Mouse (Mus musculus): ENCODE data around the gene Hspb1.

The Hspb1 gene

GRCm38 (mm10) chr5:135884641-135885040 is 3.1 kb upstream of the Hspb1 start:
- DNase-seq (ENCODE audit: low read depth, low spot score): no peak

GRCm38 (mm10) chr5:135888405-135889215 is 891 bp downstream of the Hspb1 start:
- DNase-seq (ENCODE audit: low read depth, low spot score): no peak

GRCm38 (mm10) chr5:135890323-135890722 is 2.6 kb downstream of the Hspb1 start:
- no peak for DNase-seq (ENCODE audit: low read depth, low spot score)

DNA sequence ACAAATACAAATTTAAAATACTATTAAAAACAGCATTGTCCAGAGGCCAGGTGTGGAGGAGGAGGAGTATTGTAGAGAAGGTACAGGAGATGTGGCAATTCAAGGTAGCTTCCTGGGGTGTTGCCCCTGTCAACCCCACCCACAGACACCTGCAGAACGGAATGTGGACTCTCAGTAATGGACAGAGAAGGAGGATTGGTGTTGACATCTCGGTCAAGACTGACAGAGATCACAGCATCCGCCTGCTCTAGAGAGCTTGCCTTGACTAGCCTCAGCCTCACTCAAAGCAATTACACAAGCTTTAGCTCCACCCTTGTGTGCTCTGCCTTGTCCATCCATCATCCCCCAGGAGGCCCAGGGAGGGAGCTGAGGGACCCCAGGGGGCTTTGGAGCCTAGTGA is 3.2 kb downstream of the Hspb1 start:
- DNase-seq (ENCODE audit: low read depth, low spot score): no peak

- no peak for DNase-seq (ENCODE audit: low read depth, low spot score)
Observed at GRCm38 (mm10) chr5:135892589-135893351, 5.1 kb downstream of the Hspb1 start.

DNA sequence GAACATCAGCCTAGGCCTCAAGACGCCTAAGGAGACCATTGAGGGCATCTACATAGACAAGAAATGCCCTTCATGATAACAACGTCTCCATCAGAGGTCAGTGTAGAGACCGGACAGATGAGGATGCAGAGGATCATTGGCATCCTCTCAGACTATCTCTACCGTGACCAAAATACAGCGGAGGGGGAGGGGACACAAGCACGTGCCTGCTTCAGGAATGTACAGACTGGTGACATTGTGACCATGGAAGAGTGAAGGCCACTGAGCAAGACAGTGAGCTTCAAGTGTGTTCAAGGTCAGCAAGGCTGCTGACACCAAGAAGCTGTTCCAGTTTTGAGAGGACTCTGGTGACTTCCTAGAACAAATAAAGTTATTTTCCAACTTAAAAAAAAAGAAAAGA is 7.2 kb downstream of the Hspb1 start:
- no peak for DNase-seq (ENCODE audit: low read depth, low spot score)

DNA sequence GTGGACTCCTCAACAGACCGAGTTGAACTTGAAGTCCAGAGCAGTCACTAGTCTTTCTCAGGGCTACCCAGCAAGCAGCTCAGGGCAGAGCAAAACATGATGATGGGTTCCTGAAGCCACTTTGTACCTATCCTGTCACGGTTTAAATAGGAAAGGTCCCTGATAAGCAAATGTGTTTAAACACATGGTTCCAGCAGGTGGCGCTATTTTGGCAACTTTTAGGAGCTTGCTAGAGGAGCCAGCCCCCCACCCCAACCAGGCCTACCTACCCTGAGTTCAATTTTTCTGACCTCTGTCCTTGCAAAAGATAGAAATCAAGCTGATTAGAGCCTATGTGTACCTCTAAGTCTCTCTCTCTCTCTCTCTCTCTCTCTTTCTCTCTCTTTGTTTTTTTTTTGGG is 10.3 kb downstream of the Hspb1 start:
- peak; percentile 90 for DNase-seq (ENCODE audit: low read depth, low spot score)

DNA sequence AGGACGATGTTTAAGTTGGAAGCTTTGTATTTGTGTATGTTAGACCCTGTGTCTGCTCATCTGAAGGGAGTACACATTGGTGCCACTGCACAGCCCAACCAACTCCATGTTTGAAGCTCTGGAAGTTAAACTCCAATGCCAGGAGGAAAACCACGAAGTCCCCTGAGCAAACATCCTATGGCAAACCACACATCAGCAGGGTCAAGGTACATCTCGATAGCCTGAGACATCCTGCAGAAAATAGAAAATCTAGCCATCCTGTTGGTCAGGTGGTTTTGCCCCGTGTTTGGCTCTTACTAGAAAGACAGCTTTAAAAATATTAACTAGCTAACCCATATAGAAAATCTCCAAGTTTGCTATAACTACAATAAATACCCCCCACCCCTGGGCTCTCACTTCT is 11.3 kb downstream of the Hspb1 start:
- DNase-seq (ENCODE audit: low read depth, low spot score): no peak

DNA sequence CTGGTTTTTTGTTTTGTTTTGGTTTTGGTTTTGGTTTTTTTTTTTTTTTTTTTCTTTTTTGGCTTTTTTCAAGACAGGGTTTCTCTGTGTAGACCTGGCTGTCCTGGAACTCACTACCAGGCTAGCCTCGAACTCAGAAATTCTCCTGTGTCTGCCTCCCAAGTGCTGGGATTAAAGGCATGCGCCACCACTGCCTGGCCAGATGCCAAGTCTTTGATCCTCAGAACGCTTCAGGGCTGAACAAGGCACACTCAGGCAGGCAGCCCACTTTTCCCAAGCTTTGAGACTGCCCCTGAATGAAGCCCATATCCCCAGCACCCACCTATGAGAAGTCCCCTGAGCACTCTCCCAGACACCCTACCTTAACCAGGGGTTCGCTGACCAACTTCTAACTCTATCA is 12.1 kb downstream of the Hspb1 start:
- no peak for DNase-seq (ENCODE audit: low read depth, low spot score)

- peak; percentile 50 for DNase-seq (ENCODE audit: low read depth, low spot score)
Observed at GRCm38 (mm10) chr5:135900701-135901100, 13.0 kb downstream of the Hspb1 start.

GRCm38 (mm10) chr5:135901354-135902095 is 13.8 kb downstream of the Hspb1 start:
- no peak for DNase-seq (ENCODE audit: low read depth, low spot score)

DNA sequence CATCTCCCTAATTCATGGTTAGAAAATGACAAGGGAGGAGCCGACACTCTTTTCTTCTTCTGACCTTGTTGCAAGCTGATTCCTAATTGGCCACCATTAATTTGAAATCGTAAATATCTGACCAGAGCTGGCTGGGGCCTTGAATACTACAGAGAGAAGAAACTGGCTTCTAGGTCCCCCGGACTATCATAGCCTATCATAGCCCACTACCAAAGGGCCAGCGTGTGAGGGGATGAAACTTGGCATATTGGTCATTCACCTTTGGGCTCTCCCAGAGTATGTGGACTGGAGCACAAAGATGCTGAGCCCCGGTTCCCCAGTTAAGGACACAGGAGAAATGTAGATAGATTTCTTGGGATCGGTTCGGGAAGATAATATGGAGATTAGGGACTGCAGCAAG is 15.3 kb downstream of the Hspb1 start:
- DNase-seq (ENCODE audit: low read depth, low spot score): no peak

GRCm38 (mm10) chr5:135903551-135904151 is 15.9 kb downstream of the Hspb1 start:
- peak; percentile 99 for DNase-seq (ENCODE audit: low read depth, low spot score)

GRCm38 (mm10) chr5:135904259-135904658 is 16.5 kb downstream of the Hspb1 start:
- peak; percentile 54 for DNase-seq (ENCODE audit: low read depth, low spot score)

DNA sequence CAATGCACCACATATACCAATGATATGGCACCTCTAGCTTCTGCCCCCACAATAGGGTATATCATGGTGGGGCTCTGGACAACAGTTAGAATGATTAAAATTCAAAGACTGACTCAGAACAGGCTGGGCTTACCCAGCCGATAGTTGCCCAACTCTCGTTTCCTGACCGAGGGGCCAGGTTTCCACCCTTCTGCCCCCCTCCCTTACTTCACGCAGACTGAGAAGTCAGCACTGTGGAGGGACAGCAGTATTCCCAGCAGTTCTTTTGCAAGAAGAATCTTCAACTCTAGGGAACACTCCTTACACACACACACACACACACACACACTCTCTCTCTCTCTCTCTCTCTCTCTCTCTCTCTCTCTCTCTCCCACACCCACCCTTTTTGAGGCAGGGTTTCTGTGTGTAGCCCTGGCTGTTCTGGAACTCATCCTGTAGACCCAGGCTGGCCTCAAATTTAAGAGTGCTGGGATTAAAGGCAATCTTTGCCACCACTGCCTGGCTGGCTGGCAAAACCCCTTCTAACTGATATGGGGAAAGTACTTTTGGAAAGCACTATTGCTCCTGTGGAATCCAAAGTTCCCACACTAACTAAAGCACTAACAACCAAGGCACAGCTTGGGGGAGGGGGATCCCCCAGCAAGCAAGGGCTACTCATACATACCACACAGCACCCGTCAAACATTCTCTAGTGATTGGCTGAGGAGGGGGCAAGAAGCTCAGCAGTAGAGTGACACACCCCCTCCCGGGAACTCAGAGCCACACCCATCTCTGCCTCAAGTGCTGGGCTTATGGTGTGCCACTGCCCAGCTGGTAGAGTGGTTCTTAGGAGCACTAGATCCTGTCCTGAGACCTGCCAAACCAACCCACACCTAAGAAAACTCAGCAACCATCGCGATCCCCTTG is 17.9 kb downstream of the Hspb1 start:
- no peak for DNase-seq (ENCODE audit: low read depth, low spot score)

DNA sequence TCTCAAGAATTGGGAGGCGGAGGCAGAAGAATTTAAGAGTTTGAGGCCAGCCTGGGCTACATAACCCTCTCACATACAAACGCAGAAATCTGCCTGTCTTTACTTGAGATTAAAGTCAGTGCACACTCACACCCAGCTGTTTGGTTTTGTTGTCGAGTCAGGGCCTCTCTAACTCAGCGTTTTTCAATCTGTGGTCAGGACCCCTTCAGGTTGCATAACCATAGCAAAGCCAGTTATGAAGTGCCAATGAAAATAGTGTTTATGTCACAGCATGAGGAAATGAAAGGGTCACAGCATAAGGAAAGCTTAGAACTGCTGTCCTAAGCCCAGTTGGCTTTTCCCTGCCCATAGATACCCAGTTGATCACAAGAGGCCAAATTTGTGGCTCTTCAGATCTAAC is 19.1 kb downstream of the Hspb1 start:
- DNase-seq (ENCODE audit: low read depth, low spot score): no peak

DNA sequence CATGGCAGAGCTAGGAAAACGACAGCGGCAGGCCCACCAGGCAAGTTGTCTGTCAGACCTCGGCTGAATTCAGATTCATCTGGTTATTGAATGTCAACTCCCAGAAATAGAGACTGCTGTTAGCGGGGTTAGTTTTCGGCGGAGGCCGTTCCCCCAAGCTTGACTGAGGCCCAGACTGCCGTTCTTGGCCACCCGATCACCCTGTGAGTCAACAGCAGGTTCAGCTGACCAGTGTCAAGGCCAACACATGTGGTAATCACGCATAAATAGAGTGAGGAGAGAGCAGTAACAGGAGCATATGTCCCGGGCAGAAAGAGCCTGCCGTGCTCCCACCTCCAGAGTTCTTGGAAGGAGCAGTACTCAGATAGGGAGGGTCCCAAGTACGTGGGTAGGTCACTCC is 19.5 kb downstream of the Hspb1 start:
- no peak for DNase-seq (ENCODE audit: low read depth, low spot score)

GRCm38 (mm10) chr5:135908185-135908584 is 20.5 kb downstream of the Hspb1 start:
- DNase-seq (ENCODE audit: low read depth, low spot score): peak; percentile 64

DNA sequence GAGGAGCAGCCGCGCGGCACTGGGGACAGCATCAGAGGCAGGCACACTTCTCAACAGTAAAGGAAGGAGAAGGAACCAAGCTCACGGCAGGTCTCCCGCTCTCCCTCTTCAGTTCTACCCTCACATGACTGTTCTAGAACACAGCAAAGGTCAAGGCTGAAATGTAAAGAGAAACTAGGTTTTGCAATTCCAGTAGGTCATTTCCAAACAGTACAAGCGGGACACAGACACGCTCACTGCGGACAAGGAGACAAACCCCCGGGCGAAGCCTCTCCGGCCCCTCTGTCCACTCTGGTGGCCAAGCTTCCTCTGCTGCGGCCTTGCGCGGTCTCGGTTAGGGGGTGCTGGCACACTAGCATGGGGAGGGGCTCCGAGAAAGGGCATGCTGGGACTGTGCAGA is 21.3 kb downstream of the Hspb1 start:
- DNase-seq (ENCODE audit: low read depth, low spot score): no peak

DNA sequence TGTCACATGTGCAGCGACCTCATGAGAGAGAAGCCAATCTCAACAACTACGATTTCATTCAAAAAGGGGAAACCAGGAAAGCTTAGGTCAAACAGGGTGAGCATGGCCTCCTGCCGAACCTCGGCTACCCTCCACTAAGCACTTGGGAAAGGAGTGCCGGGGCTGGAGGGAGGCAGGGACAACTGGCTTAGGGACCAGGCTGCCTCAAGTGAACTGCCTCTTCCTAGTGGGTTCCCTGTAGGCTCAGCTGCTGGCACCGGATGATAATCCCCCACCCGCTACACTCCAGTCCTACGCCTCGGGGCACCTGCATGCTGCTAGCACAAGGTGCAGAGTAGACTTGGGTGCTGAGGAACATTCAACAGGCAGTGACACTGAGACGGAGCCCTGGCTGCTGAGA is 21.9 kb downstream of the Hspb1 start:
- DNase-seq (ENCODE audit: low read depth, low spot score): no peak

DNA sequence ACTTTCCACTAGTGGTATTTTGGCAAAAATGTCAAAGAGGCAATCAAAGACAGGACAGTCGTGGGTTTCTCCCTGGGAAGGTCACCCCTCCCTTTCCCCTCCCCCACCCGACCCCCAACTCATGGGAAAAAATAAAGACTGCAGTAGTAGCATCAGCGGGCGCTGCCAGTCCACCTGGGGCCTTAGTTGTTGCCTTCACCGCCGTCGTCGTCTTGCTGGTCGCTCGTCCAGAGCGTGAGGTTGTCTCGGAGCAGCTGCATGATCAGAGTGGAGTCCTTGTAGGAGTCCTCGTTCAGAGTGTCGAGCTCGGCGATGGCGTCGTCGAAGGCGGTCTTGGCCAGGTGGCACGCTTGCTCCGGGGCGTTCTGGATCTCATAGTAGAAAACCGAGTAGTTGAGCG is 23.1 kb downstream of the Hspb1 start:
- no peak for DNase-seq (ENCODE audit: low read depth, low spot score)

Measured in brain, adult 2 months (tissue).